Mouse (Mus musculus): ENCODE results near the gene Tesmin.

The Tesmin gene

DNA sequence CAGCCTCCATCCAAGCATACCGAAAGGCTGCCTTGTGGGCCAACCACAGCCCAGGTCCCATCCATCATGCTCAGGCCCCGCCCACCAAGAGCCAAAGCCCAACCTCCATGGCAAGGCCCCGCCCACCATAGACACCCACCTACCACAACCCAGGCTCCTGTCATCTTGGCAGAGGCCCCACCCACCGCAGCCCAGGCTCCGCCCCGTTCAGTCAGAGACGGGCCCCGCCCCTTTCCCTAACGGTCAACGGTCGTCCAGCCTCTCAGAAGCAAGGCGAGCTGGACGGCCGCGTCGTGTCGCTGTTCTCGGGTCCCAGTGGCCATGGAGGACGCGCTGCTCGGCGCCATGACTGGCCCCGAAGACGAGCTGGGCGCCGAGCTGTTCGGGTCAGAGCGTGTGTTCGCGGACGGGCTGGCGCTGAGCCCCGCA is at the start of gene Tesmin:
Tesmin (plus strand) TSS at position 229 of the 429 bp plus-strand sequence.
- DNase-seq = peak; percentile 92

GRCm38 (mm10) chr19:3339187-3339586 is 49.5 kb upstream of the Tesmin start:
- DNase-seq = no peak

- no peak for DNase-seq
Measured at GRCm38 (mm10) chr19:3341021-3341420, 47.6 kb upstream of the Tesmin start.

DNA sequence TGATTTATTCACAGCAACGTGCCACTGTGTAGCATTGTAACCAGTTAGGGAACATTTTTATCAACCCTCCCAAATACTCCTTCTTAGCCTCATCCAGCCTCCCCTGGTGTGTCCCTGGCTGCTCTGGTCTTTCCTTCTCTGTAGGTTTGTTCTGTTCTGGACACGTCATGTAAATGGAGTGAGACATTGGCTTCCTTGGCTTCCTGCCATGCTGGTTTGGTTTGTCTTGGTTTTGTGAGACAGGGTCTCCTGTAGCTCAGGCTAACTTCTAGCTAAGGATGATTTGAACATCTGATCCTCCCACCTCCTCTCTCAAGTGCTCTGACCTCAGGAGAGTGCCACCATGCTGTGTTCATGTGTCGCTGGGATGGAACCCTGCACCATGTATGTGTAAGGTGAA is 44.7 kb upstream of the Tesmin start:
- DNase-seq = no peak

DNA sequence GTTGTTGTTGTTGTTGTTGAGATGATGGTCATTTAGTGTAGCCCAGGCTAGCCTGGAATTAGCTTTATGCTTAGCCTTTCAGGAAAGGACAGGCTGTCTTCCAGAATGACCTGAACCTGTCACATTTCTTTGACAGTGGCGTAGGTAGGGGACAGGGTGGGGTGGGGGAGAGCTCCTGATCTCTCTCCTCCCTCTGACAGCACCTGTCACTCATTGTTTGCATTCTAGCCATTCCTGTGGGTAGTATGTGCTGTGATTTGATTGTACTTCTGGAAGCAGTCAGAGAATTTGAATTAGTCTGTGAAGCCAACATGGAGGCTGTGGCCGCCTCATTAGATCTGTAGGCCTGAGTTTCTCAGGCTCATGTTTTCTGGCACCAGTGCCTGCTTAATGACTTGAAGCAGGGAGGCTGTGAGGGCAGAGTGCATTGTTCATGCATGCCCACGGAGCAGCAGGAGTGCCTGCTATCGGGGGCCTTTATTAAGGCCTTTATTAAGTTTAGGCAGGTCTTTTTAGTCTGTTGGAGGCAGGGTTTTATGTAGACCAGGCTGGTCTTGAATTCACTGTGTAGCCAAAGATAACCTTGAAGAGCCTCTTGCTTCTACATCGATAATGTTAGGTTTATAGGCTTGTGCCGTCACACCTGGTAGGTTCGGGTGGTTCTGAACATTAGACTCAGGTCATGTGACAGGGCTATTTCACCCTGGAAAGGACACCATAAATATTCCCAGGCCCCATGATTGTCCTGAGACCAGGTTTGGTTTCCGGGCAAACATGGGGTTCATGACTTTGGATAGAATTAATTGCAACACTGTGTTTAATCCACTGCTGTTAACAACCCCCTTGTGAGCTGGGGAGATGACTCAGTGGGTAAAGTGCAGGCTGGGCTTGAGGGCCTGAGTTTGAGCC is 43.8 kb upstream of the Tesmin start:
- no peak for DNase-seq

DNA sequence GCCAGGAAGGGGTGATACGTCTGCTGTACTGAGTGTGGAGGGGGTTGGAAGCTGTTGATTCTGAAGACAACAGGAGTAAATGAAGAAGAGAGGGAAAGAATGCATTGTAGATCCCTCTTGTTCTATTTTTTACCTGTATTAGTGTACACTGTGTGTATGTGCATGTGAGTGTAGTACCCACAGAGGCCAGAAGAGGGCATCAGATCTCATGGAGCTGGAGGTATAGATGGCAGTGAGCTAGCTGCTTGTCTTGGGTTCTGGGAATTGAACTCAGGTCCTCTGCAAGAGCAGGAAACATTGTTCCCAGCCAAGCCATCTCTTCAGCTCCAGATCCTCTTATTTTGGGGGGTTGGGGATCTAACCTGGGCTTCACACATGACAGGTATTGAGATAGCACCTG is 40.9 kb upstream of the Tesmin start:
- peak; percentile 18 for DNase-seq

DNA sequence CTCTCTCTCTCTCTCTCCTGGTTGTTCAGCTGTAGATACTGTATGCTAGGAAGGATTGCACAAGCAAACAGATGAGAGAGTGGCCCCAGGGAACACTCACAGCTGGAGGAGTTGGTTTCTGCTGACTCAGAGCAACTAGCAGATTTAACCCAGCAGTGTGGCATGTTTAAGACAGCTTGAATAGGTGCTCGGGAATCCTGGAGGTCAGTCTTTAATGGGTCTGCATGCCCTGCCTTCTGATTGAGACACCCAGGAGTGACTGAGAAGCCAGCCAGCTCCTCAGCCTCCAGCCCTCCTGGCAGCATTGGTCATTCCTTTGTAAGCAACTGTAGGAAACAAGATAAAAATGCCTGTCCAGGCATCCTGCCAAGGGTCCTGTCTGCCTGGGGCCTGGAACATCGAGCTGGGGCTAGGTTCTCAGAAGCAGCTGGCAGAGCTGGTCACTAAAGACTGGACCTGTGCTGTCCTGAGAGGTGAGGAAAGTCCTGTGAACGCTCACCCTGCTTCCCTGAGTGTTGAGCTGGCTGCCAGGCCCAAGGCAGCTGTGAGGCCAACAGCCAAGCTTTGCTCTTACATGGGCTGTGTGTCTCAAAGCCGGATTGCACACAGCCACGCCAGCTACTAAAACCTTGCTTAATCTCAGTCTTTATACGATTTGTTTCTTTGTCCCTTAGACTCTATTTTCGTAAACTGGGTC is 35.1 kb upstream of the Tesmin start:
- no peak for DNase-seq

GRCm38 (mm10) chr19:3355096-3355495 is 33.6 kb upstream of the Tesmin start:
- peak; percentile 50 for DNase-seq

DNA sequence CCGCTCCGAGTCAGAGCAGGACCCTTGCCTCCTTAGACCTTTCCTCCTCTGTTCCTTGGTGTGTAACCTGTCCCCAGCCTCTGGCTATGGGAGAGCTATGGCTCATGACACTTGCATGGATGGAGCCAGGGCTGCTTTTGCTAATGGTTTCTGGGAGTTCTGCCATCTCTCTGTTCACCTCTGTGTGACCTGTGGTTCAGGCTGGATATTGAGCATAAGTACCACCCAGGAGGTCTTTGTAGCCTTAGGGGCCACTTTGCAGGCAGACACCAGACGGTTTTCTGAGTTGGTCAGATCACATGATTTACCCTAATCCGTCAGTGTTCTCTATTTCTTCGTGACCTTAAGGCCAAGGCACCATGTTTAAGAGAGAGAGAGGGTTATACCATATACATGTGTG is 32.1 kb upstream of the Tesmin start:
- DNase-seq = no peak

- no peak for DNase-seq
Measured at GRCm38 (mm10) chr19:3357620-3358019, 31.0 kb upstream of the Tesmin start.

- no peak for DNase-seq
Measured at GRCm38 (mm10) chr19:3359841-3360588, 28.6 kb upstream of the Tesmin start.

- no peak for DNase-seq
Measured at GRCm38 (mm10) chr19:3363510-3363909, 25.1 kb upstream of the Tesmin start.

GRCm38 (mm10) chr19:3365089-3365488 is 23.6 kb upstream of the Tesmin start:
- no peak for DNase-seq

- DNase-seq = no peak
Measured at GRCm38 (mm10) chr19:3368276-3368675, 20.4 kb upstream of the Tesmin start.

- no peak for DNase-seq
Measured at GRCm38 (mm10) chr19:3373380-3373779, 15.3 kb upstream of the Tesmin start.

- DNase-seq = peak; percentile 29
Measured at GRCm38 (mm10) chr19:3374028-3374427, 14.6 kb upstream of the Tesmin start.

- no peak for DNase-seq
Measured at GRCm38 (mm10) chr19:3375945-3376495, 12.6 kb upstream of the Tesmin start.

DNA sequence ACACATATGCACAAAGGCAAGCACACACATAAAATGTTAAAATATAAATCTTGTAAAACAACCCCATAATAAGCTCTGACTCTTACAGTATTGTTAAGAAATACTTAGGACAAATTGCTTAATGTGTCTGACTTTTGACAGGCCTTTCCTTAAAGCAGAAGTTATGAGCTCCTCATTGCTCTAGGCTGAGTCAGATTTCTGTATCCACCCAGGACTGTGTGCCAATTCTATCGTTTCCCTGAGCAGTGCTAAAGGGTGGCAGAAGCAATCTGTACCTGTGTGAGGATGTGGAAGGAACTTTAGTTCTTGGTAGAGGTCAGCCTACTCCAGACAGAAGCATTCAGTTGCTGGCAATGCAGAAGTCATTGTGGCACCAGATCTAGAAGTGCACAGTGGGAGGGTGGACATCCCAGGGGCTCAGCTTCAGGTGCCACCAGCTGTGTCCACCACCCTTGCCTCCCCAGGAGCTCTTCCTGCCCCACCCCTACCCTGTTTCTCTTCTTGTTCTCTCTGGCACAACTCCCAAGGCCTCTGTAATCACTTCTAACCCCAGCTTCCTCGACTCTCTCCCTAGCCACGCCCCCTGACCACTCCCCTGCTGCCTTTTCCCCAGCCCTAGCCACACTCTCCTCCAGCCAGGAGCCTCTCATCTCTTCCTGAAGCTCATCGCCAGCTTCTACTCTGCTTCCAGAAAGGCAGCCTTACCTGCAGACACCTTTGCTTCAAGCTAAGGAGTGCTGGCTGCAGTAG is 11.5 kb upstream of the Tesmin start:
- DNase-seq = peak; percentile 47

DNA sequence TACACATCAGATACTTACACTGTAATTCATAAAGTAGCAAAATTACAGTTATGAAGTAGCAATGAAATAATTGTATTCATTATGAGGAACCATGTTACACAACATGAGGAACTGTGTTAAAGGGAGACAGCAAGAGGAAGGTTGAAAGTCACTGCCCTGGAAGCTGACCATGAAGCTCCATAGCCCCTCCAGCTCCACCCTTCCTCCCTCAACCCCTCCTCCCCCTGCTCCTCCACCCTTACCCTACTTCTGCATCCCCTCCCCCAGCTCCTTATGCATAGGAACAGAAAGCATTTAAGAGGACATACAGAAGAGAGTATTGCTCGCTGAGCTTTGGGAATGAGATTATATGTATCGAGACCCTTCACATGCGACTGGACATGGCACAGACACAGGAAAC is 10.0 kb upstream of the Tesmin start:
- peak; percentile 13 for DNase-seq

DNA sequence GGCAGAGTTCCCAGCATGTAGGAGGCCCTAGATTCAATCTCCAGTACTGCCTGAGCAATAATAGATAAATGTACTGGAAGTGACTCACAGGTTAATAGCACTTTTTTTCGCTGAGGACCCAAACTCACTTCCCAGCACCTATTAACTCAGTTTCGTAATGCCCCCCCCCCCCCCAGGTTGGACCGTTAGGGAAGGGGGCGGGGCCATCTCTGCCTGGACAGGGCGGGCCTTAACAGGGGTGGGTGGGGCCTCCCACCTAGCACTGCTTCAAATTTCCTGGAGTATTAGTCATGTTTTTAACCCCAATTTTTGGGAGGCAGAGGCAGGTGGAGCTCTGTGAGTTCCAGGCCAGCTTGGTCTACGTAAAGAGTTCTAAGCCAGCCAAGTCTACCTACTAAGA is 596 bp upstream of the Tesmin start:
- peak; percentile 28 for DNase-seq

DNA sequence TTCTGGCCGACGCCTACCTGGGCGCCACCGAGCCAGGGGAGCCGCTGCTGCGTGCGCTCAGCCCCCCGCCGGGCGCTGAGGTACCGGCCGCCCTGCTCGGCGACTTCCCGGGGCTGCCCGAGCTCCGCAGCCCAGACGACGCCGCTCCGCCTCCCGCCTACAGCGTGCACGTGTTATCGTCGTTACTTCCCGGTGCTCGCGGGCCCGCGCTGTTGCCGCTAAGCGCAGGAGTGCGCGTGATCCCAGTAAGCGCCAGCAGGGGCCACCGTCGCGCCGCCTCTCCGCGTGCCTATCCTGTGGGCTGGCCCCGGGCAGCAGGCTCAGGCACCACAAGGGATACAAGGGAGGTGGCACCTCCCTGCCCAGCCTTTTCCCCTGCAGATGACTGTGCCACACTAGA is 432 bp downstream of the Tesmin start:
- DNase-seq = peak; percentile 89

GRCm38 (mm10) chr19:3392384-3392783 is 3.7 kb downstream of the Tesmin start:
- DNase-seq = peak; percentile 48

Measured in liver (tissue).